Comparison of ENCODE assay signal across 8 mouse cellular contexts in genomic region chr2:35461131-35461947, GRCm38 (mm10). TPM values are rescaled to one million over a fixed set of nuclear protein-coding genes. Genes with fewer than 3 reads are reported as not detected.
DNase-seq lines count a peak whose midpoint lies in the region; ATAC-seq and TF ChIP-seq lines count a peak whose summit lies in the region.

No protein-coding gene starts in this region.

- ATAC-seq in G1E (ENCODE audit: extremely low read depth, insufficient number of reproducible peaks, low FRiP score, poor library complexity, severe bottlenecking), result peak; percentile 56
- peak; percentile 37; the same call in 1 of the 2 replicates for ATAC-seq in heart, embryonic 13.5 days (ENCODE audit: extremely low read depth, insufficient number of reproducible peaks, low FRiP score, low TSS enrichment)
- no peak for ATAC-seq in midbrain, embryonic 13.5 days

- H3K36me3 ChIP-seq in G1E (replicated peaks), result peaks cover 24% of the 10 kb centered on the region
- H3K36me3 ChIP-seq in heart, embryonic 13.5 days, result peaks cover 11% of the 10 kb centered on the region
- H3K36me3 ChIP-seq in midbrain, embryonic 13.5 days, result no peaks in the 10 kb centered on the region

- H3K9ac ChIP-seq in heart, embryonic 13.5 days, result peak overlapping the region; percentile 89
- no peak overlapping the region for H3K9ac ChIP-seq in midbrain, embryonic 13.5 days (replicated peaks)

- peaks cover 4% of the 10 kb centered on the region; the same call in 1 of the 2 replicates for H3K27me3 ChIP-seq in G1E (ENCODE audit: insufficient read depth, low read length)
- no peaks in the 10 kb centered on the region for H3K27me3 ChIP-seq in heart, embryonic 13.5 days (replicated peaks)
- peaks cover 20% of the 10 kb centered on the region for H3K27me3 ChIP-seq in midbrain, embryonic 13.5 days

- H3K4me1 ChIP-seq in G1E (ENCODE audit: insufficient read depth, low read depth, low read length), result peaks cover 47% of the 10 kb centered on the region
- 0 out of 2 replicates have a peak, but pooled peaks cover 1% of the 10 kb centered on the region for H3K4me1 ChIP-seq in cortical plate, adult 2 months (ENCODE audit: control insufficient read depth, insufficient read depth, low read length)
- peaks cover 49% of the 10 kb centered on the region for H3K4me1 ChIP-seq in heart, embryonic 13.5 days
- H3K4me1 ChIP-seq in midbrain, embryonic 13.5 days (replicated peaks), result peaks cover 22% of the 10 kb centered on the region

- no peak for TF ChIP-seq POLR2A in cortical plate, adult 2 months (IDR thresholded peaks at IDR 0.05; ENCODE audit: extremely low read depth, insufficient read depth, low read length)

- TF ChIP-seq CTCF in G1E (IDR thresholded peaks at IDR 0.05; ENCODE audit: low read depth, low read length), result no peak
- TF ChIP-seq CTCF in cortical plate, adult 2 months (IDR thresholded peaks at IDR 0.05; ENCODE audit: extremely low read depth, insufficient read depth, low read length), result no peak

- peak; percentile 61 for DNase-seq in G1E (ENCODE audit: low spot score)
- peak; percentile 4 for DNase-seq in large intestine, adult 2 months (ENCODE audit: low read depth, low spot score)
- peak; percentile 86 for DNase-seq in thymus, postnatal 0 days (ENCODE audit: low spot score)
- DNase-seq in right cerebral cortex, postnatal 10 days (ENCODE audit: low spot score in 2 of 2), result no peak
- DNase-seq in right cerebral cortex, adult 2 months (ENCODE audit: low spot score in 2 of 2), result no peak

- peak overlapping the region; percentile 93 for H3K4me2 ChIP-seq in heart, embryonic 13.5 days
- H3K4me2 ChIP-seq in midbrain, embryonic 13.5 days (replicated peaks), result peak overlapping the region; percentile 86

- peak overlapping the region; percentile 76 for H3K4me3 ChIP-seq in G1E (ENCODE audit: low read depth, low read length)
- peak overlapping the region; percentile 48 for H3K4me3 ChIP-seq in cortical plate, adult 2 months (ENCODE audit: insufficient read depth, low read length)
- peak overlapping the region; percentile 72 for H3K4me3 ChIP-seq in heart, embryonic 13.5 days
- H3K4me3 ChIP-seq in midbrain, embryonic 13.5 days (replicated peaks), result peak overlapping the region; percentile 55

- WGBS in heart, embryonic 13.5 days, result under 1% methylated on average over 20 of the region's 20 CpGs
- 3% methylated on average over 20 of the region's 20 CpGs for WGBS in large intestine, adult 2 months
- WGBS in midbrain, embryonic 13.5 days, result 2% methylated on average over 20 of the region's 20 CpGs

- H3K9me3 ChIP-seq in G1E (replicated peaks), result 0 out of 2 replicates have a peak, but pooled peaks cover 2% of the 10 kb centered on the region
- peaks cover 4% of the 10 kb centered on the region; the same call in 1 of the 2 replicates for H3K9me3 ChIP-seq in heart, embryonic 13.5 days
- H3K9me3 ChIP-seq in midbrain, embryonic 13.5 days, result no peaks in the 10 kb centered on the region

- no peak overlapping the region for H3K27ac ChIP-seq in cortical plate, adult 2 months (ENCODE audit: insufficient read depth, low read length)
- H3K27ac ChIP-seq in heart, embryonic 13.5 days (replicated peaks), result peak overlapping the region; percentile 86
- H3K27ac ChIP-seq in midbrain, embryonic 13.5 days, result no peak overlapping the region; the same call in 1 of the 2 replicates

RNA-seq across cellular contexts. Expression of gene Ggta1, which starts 1.7 kb away (rescaled TPM):
- total RNA-seq in G1E (2014; fragmentation: Nextera tagmentation) (52.1 and 58.2 TPM in 2 replicates), G1E (2017) (22.2 and 27.2 TPM in 2 replicates)
- polyA plus RNA-seq in G1E (2012), result 10.7 and 13.2 TPM in 2 replicates
- polyA plus RNA-seq in cortical plate, adult 2 months (2012; rRNA removed), result 3.4 and 3.7 TPM in 2 replicates
- 30.9 and 32.5 TPM in 2 replicates for polyA plus RNA-seq in heart, embryonic 13.5 days (2015; fragmentation: Nextera tagmentation; extraction: Ambion mirVana)
- polyA plus RNA-seq in large intestine, adult 2 months (2012; rRNA removed), result 3.9 and 9.0 TPM in 2 replicates
- polyA plus RNA-seq in midbrain, embryonic 13.5 days (2015; fragmentation: Nextera tagmentation; extraction: Ambion mirVana), result 4.8 and 5.0 TPM in 2 replicates
- 26.2 and 27.3 TPM in 2 replicates for polyA plus RNA-seq in thymus, postnatal 0 days (2015; fragmentation: Nextera tagmentation; extraction: Ambion mirVana)

Comparison
In these comparisons a context has a peak if more than half of its experiments do, and no peak if none do; other contexts are left out.
1. DNase-seq: peak in G1E (single experiment), large intestine, adult 2 months (single experiment) and thymus, postnatal 0 days (single experiment); none in right cerebral cortex, postnatal 10 days (0 of 2) and right cerebral cortex, adult 2 months (0 of 2).
2. Peak in every context shown above with its lines, with median percentiles within 50 percentile points of each other: H3K4me3 ChIP-seq.